Mouse (Mus musculus) embryonic fibroblast, embryonic 13.5 days (primary cell): ENCODE measurements around the gene Il10.

Experiments used
- CTCF ChIP-seq: IDR thresholded peaks from 2 replicates; pipeline ENCODE4 v1.5.1; 2011; ENCODE audit warnings: mild to moderate bottlenecking, control low read depth, low read length, moderate library complexity, borderline replicate concordance; ENCODE audit not compliant: insufficient read depth
- POLR2A ChIP-seq: IDR thresholded peaks from 2 replicates; pipeline ENCODE4 v1.6.1; 2011; ENCODE audit warnings: low read depth, mild to moderate bottlenecking, control low read depth, low read length, moderate library complexity

GRCm38 (mm10) chr1:131059841-131060240 lies 40.2 kb downstream of the Il10 start:
- no peak for TF ChIP-seq CTCF
- TF ChIP-seq POLR2A: no peak
